Mouse (Mus musculus): Measurements from ENCODE around the gene Btbd6.
A peak's percentile ranks its signal among the peaks of the same experiment; 100 is the strongest.

Btbd6 gene

DNA sequence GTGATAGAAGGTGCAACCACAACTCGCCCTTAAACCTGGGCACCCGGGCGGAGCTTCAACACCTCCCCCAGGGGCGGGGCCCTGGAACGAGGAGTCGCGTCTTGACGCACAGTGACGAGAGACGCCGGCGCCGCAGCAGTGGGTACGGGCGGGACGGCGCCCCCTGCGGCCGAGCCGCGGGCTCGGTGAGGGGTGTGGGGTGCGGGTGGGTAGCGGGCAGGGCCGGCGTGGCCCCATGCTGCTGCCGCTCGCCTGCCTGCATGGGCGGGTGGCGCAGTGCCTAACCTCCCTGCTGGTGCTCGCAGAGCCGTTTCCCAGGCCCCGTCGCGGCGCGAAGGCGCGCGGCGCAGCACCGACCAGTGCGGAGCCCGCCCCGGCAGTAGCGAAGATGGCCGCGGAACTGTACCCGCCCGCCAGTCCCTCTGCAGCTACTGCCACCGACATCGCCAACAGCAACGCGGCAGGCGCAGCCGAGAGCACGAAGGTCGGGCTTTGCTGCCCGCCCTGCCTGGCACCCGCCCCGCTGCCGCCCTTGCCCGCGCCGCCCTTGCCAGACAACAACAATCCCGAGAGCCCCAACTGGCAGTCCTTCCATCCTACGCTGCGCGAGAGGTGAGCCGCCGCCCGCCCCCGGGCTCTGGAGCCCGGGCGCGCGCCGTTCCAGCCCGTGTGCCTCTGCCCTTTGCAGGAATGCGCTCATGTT, at the start of gene Btbd6:
Gene Btbd6 (plus strand): TSS at position 112 of the 703 bp plus-strand sequence.
- DNase-seq, result peak; percentile 95

DNA sequence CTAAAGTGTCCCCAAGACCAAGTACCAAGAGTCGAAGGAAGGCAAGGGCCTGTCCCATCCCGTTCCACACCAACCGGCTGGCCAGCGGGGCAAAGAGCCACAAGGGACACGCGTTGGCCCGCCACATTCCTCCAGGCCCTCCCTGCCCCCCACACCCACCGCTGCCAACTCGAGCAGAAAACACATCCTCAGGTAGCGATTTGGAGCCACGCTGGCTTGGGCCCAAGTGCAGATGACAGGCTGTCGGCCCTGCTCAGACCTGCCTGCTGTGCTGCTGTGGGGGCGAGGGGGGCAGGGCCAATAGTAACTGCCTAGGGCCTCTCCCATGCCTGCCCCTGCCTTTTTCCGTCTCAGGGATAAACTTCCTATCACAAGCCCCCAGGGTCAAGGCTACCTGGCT, 49.0 kb upstream of the Btbd6 start:
- no peak for DNase-seq

GRCm38 (mm10) chr12:112928401-112929241, 47.7 kb upstream of the Btbd6 start:
- DNase-seq, result no peak

DNA sequence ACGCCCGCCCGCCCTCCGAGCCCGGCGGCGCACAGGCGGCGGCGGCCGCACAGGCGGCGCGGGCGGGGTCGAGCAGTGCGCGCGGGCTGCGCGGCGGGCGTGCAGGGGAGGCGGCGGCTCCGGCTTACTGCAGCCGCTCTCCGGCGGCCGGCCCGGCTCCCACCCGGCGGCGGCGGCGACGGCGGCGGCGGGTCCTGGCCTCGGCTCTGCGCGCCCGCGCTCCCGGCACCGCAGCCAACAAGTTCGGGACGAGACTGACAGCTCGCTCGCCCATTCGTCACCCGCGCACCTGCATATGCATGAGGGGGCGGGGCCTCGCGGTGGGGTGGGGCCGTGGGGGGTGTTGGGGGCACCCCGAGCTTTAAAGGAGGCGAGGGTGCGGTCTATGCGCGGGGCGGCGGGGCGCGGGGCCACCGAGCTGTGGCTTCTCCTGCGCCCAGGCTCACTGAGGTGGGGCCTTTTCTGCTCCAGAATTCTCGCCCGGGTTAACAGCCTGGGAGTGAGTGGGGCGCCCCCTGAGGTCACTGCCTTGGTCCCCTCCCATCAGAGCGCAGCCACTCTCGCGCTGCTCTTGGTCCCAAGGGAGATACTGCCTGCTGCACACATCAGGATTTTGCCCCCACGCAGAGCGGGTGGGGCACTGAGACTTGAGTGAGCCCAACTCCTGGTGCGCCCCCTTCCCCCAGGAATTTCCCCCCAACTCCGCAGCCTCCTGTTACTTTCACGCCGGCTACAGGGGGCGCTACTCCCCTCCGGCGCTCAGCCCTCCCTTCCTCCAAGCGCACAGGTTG, 46.5 kb upstream of the Btbd6 start, which contains the start of gene Jag2:
Gene Jag2 (minus strand): TSS at position 215 of the 791 bp plus-strand sequence.
- no peak for DNase-seq

DNA sequence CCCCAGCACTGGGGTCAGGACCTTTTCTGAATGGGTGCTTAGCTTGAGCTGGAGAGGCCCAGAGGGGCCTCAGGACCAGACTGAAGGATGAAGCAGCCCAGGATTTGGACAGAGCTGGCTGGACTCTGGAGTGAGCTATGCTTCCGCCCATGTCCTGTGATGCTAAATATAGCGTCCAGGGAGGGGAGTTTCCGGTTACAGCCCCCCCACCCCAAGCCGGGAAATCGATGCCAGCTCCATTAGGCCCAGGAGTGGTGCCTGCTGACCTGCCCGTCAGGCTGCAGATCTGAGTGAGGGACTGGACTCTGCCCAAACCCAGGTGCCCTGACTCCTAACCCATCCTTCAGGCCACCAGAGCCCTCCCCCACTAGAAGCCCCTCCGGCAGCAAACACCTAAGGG, 43.6 kb upstream of the Btbd6 start:
- no peak for DNase-seq

DNA sequence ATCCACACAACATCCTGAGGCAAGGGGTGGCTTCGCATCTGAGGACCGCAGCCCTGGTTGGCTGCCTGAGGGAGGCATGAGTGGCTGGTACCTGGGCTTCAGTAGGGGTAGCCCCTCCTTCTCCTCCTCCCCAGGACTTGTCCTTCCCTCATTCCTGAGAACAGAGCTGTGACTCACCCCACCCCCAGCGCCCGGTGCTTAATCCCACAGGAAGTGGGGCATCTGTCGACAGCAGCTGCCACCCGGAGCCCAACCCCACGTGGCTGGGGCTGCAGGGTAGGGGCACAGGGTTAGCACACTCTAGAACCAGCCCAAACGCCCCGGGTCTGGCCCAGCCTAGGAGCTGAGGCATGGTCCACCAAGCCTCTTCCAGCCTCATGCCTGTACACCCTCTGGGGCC, 38.4 kb upstream of the Btbd6 start:
- no peak for DNase-seq

GRCm38 (mm10) chr12:112938366-112938765, 37.9 kb upstream of the Btbd6 start:
- no peak for DNase-seq

GRCm38 (mm10) chr12:112938873-112939565, 37.3 kb upstream of the Btbd6 start:
- DNase-seq, result no peak

- no peak for DNase-seq
Observed at GRCm38 (mm10) chr12:112940238-112940637, 36.0 kb upstream of the Btbd6 start.

- no peak for DNase-seq
Observed at GRCm38 (mm10) chr12:112940710-112941109, 35.6 kb upstream of the Btbd6 start.

- DNase-seq, result peak; percentile 52
Observed at GRCm38 (mm10) chr12:112941156-112941775, 35.0 kb upstream of the Btbd6 start.

- DNase-seq, result peak; percentile 85
Observed at GRCm38 (mm10) chr12:112941776-112942713, 34.2 kb upstream of the Btbd6 start, which contains the start of gene Nudt14. Gene Nudt14 (minus strand): TSS chr12:112942124.

GRCm38 (mm10) chr12:112943669-112944068, 32.6 kb upstream of the Btbd6 start:
- DNase-seq, result no peak

DNA sequence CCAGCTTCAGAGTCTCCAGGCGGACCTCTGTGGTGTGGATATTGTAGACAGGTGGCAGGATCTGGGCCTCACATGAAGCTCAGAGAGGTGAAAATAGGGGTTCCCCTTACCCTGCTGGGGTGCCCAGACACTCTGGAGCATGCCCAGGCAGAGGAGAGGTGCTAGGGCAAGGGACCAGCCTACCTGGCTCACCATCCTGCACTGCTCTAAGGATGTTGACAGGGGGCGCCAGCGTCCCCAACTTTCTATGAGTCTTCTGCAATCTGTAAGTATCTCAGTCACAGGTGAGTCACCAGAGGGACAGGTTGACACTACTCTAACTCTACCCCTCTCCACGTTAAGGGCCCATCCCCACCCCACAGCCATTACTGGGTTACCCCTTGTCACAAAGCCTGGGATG, 29.0 kb upstream of the Btbd6 start:
- peak; percentile 34 for DNase-seq

DNA sequence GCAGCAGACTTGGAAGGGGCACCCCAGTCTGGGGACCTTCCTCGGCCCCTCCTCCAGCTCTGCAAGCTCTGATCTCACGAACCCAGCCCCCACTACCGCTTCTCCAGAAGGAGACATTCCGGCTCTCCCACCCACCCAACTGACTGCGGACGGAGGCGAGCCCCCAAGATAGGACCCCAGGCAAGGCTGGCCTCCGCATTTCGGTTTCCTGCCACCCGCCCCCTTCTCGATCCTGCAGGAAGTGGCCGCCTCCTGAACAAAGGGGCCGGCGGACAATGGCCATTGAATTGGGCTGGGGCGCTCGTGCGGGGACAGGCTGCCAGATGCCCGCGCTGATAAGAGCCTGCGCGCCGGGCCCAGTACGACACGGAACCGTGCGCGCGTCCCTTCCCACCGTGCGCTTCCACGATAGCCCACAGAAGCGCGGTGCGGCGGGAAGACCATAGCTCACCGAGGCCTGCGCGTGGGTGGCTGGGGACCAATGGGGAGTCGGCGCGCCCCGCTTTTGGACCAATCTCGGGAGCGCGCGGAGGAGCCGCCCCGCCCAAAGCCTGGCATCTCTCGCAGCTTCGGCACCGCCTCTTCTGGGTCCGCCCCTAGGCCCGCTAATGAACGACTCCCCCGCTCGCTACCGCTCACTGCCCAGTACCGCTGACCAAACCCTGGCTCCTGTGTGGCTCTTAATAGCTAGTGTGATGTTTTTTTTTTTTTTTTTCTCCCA, 26.1 kb upstream of the Btbd6 start:
- peak; percentile 76 for DNase-seq

- no peak for DNase-seq
Observed at GRCm38 (mm10) chr12:112950761-112951129, 25.5 kb upstream of the Btbd6 start.

DNA sequence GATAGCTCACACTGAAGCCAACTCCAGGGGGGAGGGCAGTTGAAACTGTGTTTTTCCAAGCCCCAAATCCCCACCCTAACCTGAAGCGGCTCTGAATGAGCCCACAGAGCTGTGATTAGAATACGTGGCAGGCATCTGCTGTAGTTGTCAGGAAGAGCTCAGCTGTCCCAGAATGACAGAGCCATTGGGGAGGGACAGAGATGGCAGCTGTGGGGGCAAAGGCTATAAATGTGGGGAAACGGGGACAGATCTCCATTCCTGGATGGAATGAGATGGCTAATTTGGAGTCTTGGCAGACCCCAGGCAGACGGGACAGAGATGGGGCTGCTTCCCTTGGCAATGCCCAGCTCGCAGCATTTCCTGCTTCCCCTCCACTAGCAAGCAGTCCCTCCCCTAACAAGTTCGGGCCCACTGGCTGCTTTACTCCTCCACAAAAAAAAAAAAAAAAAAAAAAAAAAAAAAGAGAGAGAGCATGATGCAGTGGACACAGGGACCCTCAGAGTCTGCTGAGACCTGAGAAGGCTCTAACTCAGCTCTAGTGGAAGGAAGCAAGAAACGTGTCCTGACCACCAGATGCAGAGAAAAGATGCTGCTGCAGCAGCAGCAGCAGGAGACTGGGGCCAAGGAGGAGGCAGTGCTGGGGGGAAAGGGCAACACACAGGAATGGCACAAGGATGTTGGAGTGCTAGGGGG, 25.0 kb upstream of the Btbd6 start:
- DNase-seq, result no peak

- peak; percentile 55 for DNase-seq
Observed at GRCm38 (mm10) chr12:112952433-112952832, 23.8 kb upstream of the Btbd6 start.

GRCm38 (mm10) chr12:112952926-112953565, 23.2 kb upstream of the Btbd6 start:
- no peak for DNase-seq
